Mouse (Mus musculus) intestine, embryonic 16.5 days (tissue): Measurements from ENCODE around the gene Defb5. TPM values are rescaled to one million over a fixed set of nuclear protein-coding genes. Genes with fewer than 3 reads are reported as not detected.

ENCODE experiments used
- polyA plus RNA-seq: library from polyadenylated mRNA; unstranded; fragments of >200 nt; fragmentation: Nextera tagmentation; extraction: Ambion mirVana; gene quantifications from 2 replicates; pipeline ENCODE4 v1.2.1, GENCODE M21; 2015

The Defb5 gene
- polyA plus RNA-seq, 1 experiment from 2014 or later = not detected

Other genes starting within 250 kb of the Defb5 start
- not detected in 2 replicates for gene Defb38, start 221.0 kb upstream of the Defb5 start, polyA plus RNA-seq
- gene Defb39, start 182.8 kb upstream of the Defb5 start, polyA plus RNA-seq = not detected in 2 replicates
- not detected in 2 replicates for gene Defb12, start 132.7 kb upstream of the Defb5 start, polyA plus RNA-seq
- not detected in 2 replicates for gene Defb34, start 123.8 kb upstream of the Defb5 start, polyA plus RNA-seq
- not detected in 2 replicates for gene Gm45826, start 106.8 kb upstream of the Defb5 start, polyA plus RNA-seq
- not detected in 2 replicates for gene Defb14, start 53.2 kb upstream of the Defb5 start, polyA plus RNA-seq
- gene Defb4, start 48.9 kb upstream of the Defb5 start, polyA plus RNA-seq = not detected in 2 replicates
- not detected in 2 replicates for gene Defb6, start 22.1 kb upstream of the Defb5 start, polyA plus RNA-seq
- not detected in 2 replicates for gene Defb46, start 7.7 kb upstream of the Defb5 start, polyA plus RNA-seq
- not detected in 2 replicates for gene Defb3, start 45.8 kb downstream of the Defb5 start, polyA plus RNA-seq
- not detected in 2 replicates for gene Defb8, start 200.0 kb downstream of the Defb5 start, polyA plus RNA-seq
- not detected in 2 replicates for gene Defb7, start 247.5 kb downstream of the Defb5 start, polyA plus RNA-seq